Mouse (Mus musculus): ENCODE results near the gene Mgmt. TPM values are rescaled to one million over a fixed set of nuclear protein-coding genes. Genes with fewer than 3 reads are reported as not detected.

The Mgmt gene
- total RNA-seq, 2 experiments from 2014 or later: 5.9 to 6.0 TPM

DNA sequence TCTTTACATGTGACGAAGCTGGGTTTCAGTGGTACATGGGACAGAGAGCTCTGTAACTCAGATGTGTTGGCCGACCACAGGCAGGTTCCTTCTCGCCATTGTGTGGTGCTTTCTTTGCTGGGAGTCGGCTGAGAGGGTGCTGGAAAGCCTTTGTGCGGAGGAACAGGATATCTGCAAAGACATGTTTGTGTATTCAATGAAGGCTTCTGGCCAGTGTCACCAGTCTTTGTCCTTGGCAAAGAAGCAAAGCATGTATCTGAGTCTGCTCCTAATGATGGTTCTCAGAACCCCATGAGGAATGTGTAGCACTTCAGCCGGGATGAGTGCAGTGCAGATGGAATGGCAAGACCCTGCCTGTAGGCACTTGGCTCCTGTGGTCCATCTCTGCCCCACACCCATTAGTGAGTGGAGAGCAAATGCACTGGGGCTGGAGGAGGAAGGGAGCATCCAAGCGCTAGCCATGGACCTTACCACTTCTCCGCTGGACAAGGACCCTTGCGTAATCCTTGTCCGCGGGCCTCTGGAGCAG is 14.3 kb downstream of the Mgmt start:
- no peak for DNase-seq

DNA sequence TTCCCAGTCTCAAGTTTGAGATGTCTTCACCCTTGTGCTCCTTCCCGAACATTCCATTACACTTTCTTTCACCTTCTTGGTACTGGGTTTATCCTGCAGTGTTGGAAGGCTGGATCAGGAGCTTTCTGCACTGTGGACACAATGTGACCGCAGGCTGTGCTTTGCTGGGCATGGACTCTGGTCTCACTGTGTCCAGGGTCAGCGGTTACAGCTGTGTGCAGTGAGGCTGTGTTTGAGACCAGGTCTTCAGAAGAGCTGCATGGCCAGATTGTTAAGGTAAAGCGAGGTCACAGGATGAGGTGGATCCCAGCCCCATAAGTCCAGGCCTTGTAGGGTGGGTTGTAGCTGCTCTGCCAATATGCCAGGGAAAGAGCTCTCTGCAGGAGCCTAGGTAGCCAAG is 18.5 kb downstream of the Mgmt start:
- no peak for DNase-seq

DNA sequence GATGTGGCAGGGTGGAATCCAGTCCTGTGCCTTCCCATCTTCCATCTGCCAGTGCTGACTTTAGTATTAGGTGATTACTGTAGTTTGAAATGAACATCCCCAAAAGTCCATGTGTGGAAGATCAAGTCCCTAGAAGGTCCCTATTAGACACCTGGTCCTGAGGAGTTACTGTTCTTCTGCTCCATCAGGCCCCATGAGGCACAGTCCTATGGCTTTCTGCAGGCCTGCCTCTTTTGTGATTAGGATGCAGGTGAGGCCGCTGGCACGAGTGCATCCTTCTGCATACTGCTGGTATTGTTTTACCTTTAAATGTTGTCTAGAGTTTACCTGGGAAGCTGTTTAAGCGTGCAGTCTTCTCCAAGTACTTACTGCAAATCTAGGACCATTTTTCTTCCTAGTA is 21.6 kb downstream of the Mgmt start:
- DNase-seq: no peak

DNA sequence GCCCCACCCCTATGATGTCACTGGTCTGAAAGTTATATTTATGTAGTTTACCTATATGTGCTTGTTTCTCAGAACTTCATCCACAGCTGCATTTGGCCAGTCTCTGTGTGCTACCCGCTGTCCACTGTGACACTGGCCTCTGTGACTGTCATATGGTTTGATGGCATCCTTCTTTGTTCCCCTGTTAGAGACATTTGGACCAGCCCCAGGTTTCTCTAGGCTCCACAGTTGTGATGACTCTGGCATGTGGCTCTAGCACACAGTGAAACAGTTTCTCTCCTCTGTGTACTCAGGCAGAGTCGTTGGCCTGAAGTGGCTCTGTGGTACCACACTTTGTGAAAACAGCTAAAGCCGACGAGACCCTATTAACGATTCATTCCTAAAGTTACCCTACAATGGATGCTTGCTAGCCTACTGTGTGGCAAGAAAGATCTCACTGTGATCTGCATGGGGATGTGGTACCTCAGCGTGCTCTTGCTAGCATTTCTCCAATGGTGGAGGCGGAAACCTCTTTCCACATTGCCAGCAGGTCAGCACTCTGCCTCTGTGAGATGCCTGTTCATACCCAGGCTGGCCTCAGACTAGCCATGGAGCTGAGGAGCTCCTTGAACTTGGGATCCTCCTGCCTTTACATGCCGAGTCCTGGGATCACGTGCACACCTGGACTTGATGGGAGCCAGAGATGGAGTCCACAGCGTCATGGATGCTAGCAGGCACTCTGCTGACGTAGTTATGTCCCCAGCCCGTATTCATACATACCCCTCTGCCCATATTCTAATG is 26.8 kb downstream of the Mgmt start:
- DNase-seq: peak in 1 of 2 experiments; percentile 20

DNA sequence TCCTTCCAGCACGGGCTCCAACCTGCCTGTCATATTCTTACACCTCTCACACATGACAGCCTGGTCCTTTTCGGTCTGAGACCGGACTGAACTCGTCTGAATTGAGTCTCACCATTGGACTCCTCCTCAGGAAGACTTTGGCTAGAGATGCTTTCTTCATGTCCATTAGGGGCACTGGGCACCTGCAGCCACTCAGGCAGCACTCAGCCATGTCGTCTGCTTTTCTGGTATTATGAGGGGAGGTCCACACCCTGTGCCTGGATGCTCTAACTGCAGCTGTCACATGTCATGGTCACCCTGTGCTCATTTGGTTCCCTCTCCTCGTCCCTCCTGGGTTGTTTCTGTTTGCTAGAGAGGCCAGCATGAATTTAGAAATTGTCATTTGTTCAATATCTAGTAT is 27.8 kb downstream of the Mgmt start:
- DNase-seq: no peak

DNA sequence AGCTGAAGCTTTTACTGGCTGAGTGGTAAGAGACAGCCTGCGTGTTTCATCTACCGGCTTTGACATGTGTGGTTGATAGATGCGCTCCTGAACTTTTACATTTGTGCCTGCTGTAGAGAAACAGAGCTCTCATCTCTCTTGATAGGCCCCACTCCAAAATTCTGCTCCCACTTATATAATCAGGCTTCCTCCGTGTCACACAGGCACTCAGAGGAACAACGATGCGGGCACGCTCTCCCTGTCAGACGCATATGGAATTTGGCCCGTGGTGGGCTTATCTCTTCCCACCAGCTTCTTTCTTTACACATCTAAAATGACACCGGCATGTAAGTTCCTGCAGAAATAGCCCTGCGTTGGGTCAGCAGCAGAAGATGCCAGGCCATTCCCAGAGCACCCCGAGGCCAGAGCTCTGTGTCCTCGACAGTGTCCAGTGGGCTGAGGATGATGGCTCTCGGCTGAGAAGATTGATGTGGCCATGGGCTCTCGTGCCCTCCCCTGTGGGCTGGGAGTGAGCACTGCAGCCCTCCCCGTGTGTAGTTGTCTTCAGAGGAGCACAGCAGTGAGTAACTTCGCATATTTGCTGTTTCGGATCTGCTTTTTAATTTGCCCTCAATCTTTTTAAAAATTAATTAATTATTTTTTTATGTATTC is 30.3 kb downstream of the Mgmt start:
- DNase-seq: no peak

DNA sequence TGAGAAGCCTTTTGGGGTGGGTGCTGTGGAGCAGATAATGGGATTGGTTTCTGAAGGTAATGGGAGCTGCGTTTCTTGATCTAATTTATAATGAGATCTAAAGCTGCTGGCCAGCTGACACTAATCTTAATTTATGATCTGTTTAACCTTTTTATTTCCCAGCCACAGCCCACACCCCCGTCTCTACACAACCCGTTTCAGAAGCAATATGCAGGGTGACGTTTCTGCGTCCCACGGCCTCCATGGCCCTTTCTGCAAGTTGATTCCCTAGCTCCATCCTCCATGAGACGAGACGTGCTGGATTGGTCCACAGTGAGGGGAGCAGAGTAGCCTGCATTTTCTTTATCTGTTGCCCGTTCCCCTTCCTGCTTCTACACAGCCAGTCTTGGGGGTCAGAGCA is 31.8 kb downstream of the Mgmt start:
- DNase-seq: no peak

DNA sequence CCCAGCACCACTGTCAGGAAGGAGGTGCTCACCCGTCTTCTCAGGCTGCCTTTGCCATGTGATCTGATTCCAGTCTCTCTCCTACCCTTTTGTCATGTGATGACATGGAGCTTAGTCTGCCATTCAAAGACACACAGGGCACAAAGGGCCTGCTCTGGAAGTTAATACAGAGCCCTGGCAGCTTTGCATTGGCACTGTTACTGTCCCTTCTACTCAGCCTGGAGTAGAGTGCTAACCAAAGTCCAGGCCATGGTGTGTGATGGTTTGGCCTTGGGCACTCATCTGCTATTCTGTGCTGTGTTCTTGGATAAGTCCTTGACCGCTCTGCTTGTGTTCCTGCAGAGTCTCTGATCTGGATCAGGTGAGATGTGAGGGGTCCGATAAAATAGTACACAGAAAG is 36.0 kb downstream of the Mgmt start:
- no peak for DNase-seq

DNA sequence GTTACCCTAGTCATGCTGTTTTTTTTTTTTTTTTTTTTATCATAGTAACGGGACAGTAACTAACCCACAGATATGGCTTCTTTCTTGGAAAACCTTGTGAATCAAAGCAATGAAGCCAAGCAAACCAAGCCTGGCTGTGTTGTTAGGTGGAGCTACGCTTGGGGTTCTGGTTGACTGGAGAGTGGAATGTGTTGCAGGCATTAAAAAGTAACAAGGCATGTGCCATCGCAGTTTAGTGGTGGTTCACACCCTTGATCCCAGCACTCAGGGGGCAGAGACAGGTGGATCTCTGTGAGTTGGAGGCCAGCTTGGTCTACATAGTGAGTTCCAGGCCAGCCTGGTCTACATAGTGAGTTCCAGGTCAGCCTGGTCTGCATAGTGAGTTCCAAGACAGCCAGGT is 39.0 kb downstream of the Mgmt start:
- no peak for DNase-seq

DNA sequence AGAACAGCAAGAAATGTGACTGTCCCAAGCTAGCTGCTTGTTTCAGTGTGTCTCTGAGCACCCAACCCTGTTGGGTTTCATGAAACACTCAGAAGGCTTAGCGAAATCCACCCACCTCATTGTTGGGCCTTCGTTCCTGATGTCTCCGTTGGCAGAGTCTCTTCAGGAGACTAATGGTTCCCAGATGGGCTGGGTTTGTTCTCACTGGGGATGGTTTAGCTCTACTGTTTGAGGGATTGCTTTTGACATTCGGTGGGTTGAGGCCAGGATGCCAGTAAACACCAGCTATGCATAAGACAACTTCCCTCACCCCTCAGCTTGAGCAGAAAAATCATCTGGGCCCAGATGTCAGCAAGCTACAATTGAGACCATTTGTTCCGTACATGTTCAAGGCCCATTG is 39.9 kb downstream of the Mgmt start:
- DNase-seq: no peak

DNA sequence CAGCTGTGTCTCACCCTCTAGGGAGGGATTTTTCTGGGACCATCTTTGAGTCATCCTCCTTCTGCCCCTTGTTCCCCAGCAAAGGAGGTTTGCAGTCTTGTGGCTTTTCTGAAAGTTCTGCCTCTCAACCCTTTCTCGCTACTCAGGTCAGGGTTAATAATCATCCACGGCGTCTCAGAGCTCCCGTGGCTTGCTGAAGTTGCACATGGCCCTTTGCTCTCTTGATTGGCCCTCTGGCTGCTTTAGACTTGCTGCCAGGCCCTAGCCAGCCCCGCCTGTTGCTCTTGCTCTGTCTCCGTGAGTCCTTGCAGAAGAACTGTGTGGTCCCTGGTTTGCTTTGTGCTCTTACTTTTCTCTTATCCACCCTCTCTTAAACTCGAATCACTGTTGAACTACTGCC is 40.4 kb downstream of the Mgmt start:
- DNase-seq: no peak

DNA sequence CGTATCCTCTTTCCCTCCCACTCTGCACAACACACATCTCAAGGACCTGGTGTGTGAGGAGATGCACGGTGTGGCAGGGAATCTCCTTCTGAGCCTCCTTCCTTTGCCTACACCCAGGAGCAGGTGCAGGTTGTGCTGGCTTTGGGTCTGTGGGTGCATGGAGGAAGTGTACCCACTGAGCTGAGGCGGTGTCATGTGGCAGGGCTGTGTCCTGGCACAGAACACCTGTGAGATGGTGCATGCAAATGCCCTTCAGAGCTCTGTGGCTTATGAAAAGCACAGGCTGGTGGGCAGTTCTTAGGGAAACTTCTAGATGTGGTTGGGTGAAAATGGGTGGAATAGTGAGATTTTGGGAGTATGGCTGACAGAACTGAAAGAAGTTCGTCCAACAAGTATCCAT is 44.0 kb downstream of the Mgmt start:
- DNase-seq: no peak

DNA sequence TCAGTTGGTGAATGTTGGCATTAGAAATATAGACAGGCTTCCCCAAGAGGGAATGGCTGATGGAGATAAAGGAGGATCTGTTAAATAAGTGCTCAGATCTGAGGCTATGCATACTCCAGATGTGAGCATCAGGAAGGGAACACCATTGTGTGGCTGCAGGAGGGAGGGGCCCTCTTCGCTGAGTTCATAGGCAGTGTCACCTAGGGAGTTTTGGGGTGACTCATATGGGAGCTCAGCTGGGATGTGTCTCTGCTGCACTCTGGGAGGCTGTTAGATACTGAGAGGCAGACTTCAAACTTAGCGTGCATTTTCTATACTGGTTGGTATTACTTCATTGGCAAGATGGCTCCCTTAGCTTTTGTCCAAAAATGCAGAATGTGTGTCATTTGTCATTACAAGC is 48.0 kb downstream of the Mgmt start:
- DNase-seq: peak in 1 of 2 experiments; percentile 14

DNA sequence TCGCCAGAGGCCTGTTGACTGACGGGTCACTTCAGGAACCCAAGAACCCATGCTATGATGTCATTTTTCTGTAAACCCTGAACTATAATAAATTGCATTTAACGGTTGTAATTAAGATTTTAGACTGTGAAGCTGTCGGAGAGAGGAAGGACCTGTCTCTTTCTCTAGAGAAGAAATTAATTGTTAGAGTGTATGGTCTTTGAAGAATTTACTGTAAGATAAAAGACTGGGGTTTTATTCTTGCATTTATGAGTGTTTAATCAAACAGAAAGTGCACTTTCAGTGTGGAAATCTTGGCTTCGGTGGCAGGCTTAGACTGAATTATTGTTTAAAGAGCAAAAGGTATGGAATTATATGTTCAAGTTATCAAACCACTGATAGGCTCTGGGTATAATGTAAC is 49.5 kb downstream of the Mgmt start:
- DNase-seq: no peak

DNA sequence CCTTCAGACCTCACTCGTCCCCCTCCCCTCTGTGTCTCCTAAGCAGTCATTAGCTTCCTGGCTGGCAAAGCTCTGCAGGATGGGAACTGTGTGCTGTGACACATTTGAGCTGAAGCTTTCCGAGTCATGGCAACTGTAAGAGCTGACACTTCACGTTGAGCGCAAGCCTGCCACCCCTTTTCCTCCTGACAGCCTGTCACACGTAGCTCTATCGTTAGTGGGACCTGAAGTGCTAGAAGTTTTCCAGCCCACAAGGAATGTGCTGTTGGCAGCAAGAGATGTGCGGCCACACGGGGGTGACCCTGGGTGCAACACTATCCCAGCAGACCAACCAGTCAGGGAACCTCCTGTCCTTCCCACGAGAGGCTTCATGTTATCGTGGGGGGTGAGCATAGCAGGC is 51.3 kb downstream of the Mgmt start:
- peak; percentile 25 to 30 for DNase-seq

DNA sequence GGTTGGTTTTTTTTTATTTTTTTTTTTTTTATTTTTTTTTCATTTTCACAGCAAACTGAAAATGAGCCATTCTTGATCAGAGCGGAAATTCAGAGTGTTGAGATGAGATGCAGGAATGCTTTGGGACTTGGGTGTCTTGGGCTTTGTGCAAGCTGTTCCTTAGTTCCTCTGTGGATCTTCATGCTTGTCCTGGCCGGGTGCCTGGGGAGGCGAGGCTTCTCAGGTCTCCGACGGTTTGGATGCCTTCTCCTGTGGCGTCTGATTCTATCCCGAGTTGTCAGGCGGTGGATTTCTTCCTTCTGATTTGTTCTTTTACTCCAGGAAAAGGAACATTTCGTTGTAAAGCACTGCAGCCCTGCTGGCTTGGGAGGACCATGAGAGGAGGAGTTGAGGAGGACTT is 51.7 kb downstream of the Mgmt start:
- DNase-seq: peak; percentile 24 to 34

DNA sequence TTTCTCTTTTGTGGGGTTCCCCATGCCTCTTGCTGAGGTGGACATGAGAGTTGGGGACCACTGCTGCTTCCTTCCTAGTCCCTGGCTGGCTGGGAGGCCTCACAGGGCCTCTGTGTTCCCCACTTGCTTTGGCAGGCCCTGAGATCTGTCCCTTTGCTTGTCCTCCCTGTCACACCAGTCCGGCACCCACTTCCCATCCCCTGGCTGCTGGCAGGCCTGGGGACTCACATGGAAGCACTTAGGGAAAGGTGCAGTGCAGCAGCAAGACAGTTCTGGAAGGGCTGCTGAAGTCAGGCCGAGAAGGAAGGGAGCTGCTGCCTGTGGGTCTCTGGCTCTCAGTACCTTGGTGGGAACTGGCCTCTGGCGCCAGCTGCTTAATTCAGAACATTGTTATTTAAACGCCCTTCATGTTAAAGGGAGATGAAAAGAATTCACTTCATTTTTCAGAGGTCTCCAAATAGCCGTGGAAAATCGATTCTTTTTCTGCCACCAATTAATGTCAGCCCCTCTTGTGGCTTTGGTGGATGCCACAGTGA is 53.9 kb downstream of the Mgmt start:
- DNase-seq: peak in 1 of 2 experiments; percentile 22

DNA sequence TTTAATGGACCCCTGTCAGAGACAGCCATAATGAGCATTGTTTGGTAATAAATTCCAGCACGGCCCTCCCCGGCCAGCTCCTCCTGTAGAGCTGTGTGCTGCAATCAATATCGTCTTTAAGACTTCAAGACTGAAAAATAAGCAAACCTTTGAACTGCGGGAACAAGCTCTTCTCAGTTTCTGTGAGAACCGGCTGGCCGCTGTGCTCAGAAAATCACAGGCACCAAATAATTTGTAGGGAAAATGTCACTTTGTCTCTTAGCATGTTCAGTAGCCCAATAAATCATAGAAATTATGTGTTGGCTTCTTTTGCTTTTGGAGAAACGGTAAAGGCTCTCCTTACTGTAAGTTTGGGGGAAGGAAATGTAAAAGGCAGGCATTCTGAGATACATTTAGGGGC is 58.2 kb downstream of the Mgmt start:
- DNase-seq: no peak

DNA sequence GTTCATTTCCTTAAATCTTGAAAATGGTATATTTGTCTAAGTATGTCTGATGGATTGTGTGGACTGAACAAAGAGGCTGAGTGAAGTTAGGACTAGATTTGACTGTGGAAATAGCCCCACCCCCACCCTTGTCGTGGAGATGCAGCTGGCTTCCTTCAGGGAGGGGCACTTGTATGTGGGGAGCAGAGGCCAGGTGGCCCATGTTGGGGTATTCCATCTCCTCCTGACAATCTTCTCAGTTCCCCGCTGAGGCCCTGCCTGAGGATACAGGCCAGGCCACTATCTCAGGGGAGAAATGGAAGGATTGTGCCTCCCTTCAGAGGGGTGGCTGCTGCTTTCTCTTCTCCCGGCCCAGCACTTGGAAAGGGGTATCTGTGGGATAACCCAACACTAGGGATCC is 58.8 kb downstream of the Mgmt start:
- DNase-seq: no peak

DNA sequence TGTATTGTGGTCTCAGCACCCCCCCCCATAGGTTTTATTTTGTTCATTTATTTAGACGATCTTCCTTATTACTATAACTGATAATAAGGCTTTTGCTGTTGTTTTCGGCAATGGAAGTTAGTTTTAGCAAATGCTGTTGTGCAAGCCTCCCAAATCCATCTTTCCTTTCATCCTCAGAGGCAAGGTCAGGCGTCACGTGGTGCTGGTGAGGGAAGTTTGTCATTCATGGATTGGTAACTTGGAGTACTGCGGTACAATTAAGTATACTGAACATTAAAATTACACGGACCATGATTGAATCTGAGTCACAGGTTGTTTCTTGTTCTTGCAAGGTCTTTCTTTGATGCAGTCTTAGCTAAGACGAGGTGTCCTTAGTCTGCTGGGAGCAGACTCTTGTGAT is 77.9 kb downstream of the Mgmt start:
- DNase-seq: no peak

DNA sequence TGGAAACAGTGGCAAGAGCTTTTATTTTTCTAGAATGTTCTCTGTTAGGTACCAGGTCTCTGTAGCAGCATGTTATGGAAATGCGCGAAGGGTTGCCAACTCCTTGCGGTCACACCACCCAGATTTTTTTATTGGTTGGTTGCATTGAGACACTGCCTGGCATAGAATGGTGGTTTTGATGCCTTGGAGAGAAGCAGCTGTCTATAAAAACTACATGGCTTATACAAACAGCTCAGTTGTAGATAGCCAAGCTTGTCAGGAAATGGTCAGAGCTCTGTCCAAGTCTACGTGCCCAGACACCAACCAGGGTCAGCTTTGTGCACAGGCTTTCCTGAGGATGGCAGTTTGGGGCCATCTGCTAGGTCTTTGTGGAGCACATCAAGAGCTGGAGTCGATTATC is 80.6 kb downstream of the Mgmt start:
- DNase-seq: no peak

DNA sequence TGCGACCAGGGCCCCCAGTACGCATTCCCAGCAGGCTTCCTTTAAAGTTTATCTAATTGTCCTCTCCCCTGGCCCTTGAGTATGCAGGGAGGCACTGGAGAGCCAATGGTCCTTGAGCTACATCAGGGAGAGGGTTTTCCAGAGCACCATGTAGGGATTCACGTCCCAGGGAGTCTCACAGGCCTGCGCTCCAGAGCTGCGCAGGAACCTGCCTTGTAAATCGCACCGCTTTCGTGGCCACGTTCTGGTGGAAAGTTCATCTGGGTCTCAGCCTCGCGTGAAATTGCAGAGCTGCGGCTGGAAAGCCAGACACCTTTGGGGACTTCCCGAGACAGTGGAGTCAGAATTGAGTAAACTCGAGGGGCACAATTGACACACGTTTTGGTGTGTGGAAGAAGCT is 103.0 kb downstream of the Mgmt start:
- DNase-seq: no peak

DNA sequence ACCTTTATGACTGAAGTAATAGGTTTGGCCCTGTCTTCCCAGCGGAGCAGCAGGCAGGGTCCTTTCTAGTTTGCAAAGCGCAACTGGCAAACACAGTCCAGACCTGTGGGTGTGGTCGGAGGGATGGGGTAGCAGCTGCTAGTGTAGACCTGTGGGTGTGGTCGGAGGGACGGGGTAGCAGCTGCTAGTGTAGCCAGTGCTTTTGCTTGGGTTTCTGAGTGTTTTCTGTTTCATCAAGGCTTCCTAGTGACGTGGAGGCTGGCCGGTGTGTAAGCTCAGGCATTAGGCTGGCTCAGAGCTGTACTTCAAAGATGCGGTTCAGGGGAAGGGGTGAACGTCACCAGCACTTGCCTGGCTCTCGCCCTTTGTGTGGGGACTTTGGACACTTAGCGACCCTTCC is 106.3 kb downstream of the Mgmt start:
- no peak for DNase-seq

DNA sequence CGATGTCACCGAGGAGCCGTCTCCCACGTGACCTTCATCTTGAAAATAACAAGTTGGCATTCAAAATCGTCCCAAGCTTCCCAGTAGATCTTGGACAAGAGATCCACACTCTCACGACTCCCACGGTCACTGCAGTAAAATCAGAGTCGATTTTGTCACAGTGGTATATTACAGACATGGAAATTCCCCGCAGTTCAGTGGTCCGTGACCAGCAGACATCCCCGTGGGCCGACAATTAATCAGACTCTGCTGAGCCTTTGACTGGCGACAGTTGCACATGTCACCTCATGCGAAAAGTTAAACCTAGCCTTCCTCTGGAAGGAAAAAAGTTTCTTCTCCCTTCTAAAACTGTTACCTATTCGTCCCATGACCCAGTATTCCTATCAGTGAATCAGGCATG is 106.8 kb downstream of the Mgmt start:
- no peak for DNase-seq

All from heart, adult 18-20 months (tissue).